Mouse (Mus musculus): ENCODE results near the gene Olfr1032.
"Not testable (repeated sequence)": the region's sequence is repeated elsewhere in the genome, so short reads cannot be mapped to it uniquely, and the experiment has no call there.

GRCm38 (mm10) chr2:86020406-86020805, 15.1 kb downstream of the Olfr1032 start, which contains the start of gene Olfr1033:
- TF ChIP-seq POLR2A, CTCF (IDR thresholded peaks at IDR 0.05; ENCODE audit: extremely low read depth, insufficient read depth, low read length): not testable (repeated sequence)

Measured in cortical plate, adult 2 months (tissue).